ENCODE assay signal across 22 mouse cellular contexts in genomic region chr9:111724981-111725593, GRCm38 (mm10). TPM values are rescaled to one million over a fixed set of nuclear protein-coding genes. Genes with fewer than 3 reads are reported as not detected.
DNase-seq lines count a peak whose midpoint lies in the region; ATAC-seq lines count a peak whose summit lies in the region.
"Had no signal": no experiment of that assay in that cellular context is flagged by ENCODE, and none has a peak within 500 bp of the region (broad histone marks: within the 10 kb centered on the region; RNA-seq: fewer than 3 reads in every experiment).

No protein-coding gene starts in this region.

- H3K9me3 ChIP-seq in heart, embryonic 11.5 days (replicated peaks; ENCODE audit: control insufficient read depth, low read length), result no peaks in the 10 kb centered on the region
- no peaks in the 10 kb centered on the region for H3K9me3 ChIP-seq in stomach, embryonic 14.5 days (ENCODE audit: control insufficient read depth, low read depth, low read length)
- H3K9me3 ChIP-seq: forebrain, embryonic 10.5 days; liver, embryonic 13.5 days had no signal

- no peak for DNase-seq in heart, postnatal 25 days (ENCODE audit: low spot score)
- DNase-seq in ES-CJ7 (ENCODE audit: low read depth, low spot score) (peak; percentile 85), R1 (ENCODE audit: low read depth, low spot score) (peak; percentile 96)
- no peak for DNase-seq in adrenal gland, postnatal 25 days
- DNase-seq in gastrocnemius, postnatal 4 days (ENCODE audit: low spot score in 2 of 2), result no peak
- DNase-seq: adrenal gland, adult 2 months; cerebellum, adult 11-12 months; cerebellum, postnatal 10 days; gastrocnemius, postnatal 25 days; heart, adult 2 months; kidney, adult 8-10 months; kidney, postnatal 14 days; layer of hippocampus, postnatal 36 days; liver, embryonic 13.5 days; lung, embryonic 14.5 days; lung, postnatal 36 days; midbrain, embryonic 14.5 days had no signal

- H3K4me1 ChIP-seq in heart, embryonic 11.5 days (ENCODE audit: control insufficient read depth, insufficient read depth, low read length), result peaks cover 11% of the 10 kb centered on the region
- H3K4me1 ChIP-seq in stomach, embryonic 14.5 days (ENCODE audit: control insufficient read depth, insufficient read depth, low read length), result no peaks in the 10 kb centered on the region
- H3K4me1 ChIP-seq: liver, embryonic 13.5 days; megakaryocyte, embryonic 14.5 days had no signal

- no peaks in the 10 kb centered on the region for H3K27me3 ChIP-seq in heart, embryonic 11.5 days (ENCODE audit: control insufficient read depth, insufficient read depth, low read length)
- H3K27me3 ChIP-seq in stomach, embryonic 14.5 days (ENCODE audit: control insufficient read depth, insufficient read depth, low read length), result no peaks in the 10 kb centered on the region
- H3K27me3 ChIP-seq: liver, embryonic 13.5 days; megakaryocyte, embryonic 14.5 days had no signal

- intact Hi-C loops in heart, postnatal 25 days (cut with DNase I), result no loop called here

- H3K4me2 ChIP-seq in heart, embryonic 11.5 days, result no peak overlapping the region
- H3K4me2 ChIP-seq in stomach, embryonic 14.5 days (replicated peaks; ENCODE audit: low read depth, low read length), result no peak overlapping the region
- H3K4me2 ChIP-seq: liver, embryonic 13.5 days; lung, embryonic 14.5 days had no signal

- no peaks in the 10 kb centered on the region for H3K36me3 ChIP-seq in heart, embryonic 11.5 days (ENCODE audit: control insufficient read depth, insufficient read depth, low read length)
- H3K36me3 ChIP-seq in stomach, embryonic 14.5 days (ENCODE audit: control insufficient read depth, insufficient read depth, low read length), result no peaks in the 10 kb centered on the region
- H3K36me3 ChIP-seq: forebrain, embryonic 10.5 days; liver, embryonic 13.5 days had no signal

- WGBS in heart, embryonic 11.5 days (ENCODE audit: insufficient replicate concordance), result 39% methylated on average over 5 of the region's 5 CpGs
- 22% methylated on average over 5 of the region's 5 CpGs for WGBS in stomach, embryonic 14.5 days

- H3K4me3 ChIP-seq in heart, embryonic 11.5 days (ENCODE audit: low read depth, low read length), result no peak overlapping the region
- no peak overlapping the region for H3K4me3 ChIP-seq in stomach, embryonic 14.5 days (ENCODE audit: low read depth, low read length)
- H3K4me3 ChIP-seq: forebrain, embryonic 10.5 days; heart, adult 2 months; liver, embryonic 13.5 days; megakaryocyte, embryonic 14.5 days had no signal

- H3K9ac ChIP-seq in heart, embryonic 11.5 days (ENCODE audit: low read depth, low read length), result no peak overlapping the region
- no peak overlapping the region for H3K9ac ChIP-seq in stomach, embryonic 14.5 days (replicated peaks; ENCODE audit: low read depth, low read length)
- H3K9ac ChIP-seq: liver, embryonic 13.5 days; lung, embryonic 14.5 days had no signal

- no peak for ATAC-seq in heart, embryonic 11.5 days (replicated peaks; ENCODE audit: insufficient number of reproducible peaks, low FRiP score, low TSS enrichment)
- peak; percentile 81; the same call in 1 of the 2 replicates for ATAC-seq in stomach, embryonic 14.5 days (ENCODE audit: insufficient number of reproducible peaks, insufficient read depth, low FRiP score, low read depth)
- ATAC-seq: hindbrain, postnatal 0 days had no signal

- H3K27ac ChIP-seq in heart, embryonic 11.5 days (ENCODE audit: low read depth, low read length), result peak overlapping the region; percentile 35; the same call in 1 of the 2 replicates
- peak overlapping the region; percentile 34; the same call in 1 of the 2 replicates for H3K27ac ChIP-seq in stomach, embryonic 14.5 days (ENCODE audit: low read length)
- H3K27ac ChIP-seq: forebrain, embryonic 10.5 days; heart, adult 2 months; hindbrain, postnatal 0 days; liver, embryonic 13.5 days had no signal

RNA-seq across cellular contexts. Expression of gene Stac, which starts 34.9 kb away (rescaled TPM):
- polyA plus RNA-seq in heart, embryonic 11.5 days (2014; fragmentation: Nextera tagmentation; extraction: Ambion mirVana), result 0.65 and 0.79 TPM in 2 replicates
- total RNA-seq in heart, postnatal 25 days (2021), result under 1 TPM; 0.28 to 0.29 TPM
- polyA plus RNA-seq in stomach, embryonic 14.5 days (2014; fragmentation: Nextera tagmentation; extraction: Ambion mirVana), result 2.6 and 6.8 TPM in 2 replicates
- 5.2 and 5.3 TPM in 2 replicates for total RNA-seq in adrenal gland, postnatal 25 days (2021)
- total RNA-seq in gastrocnemius, postnatal 4 days (2021), result 1 to 10 TPM; 2.8 to 3.1 TPM

Comparison
In these comparisons a context has a peak if more than half of its experiments do, and no peak if none do; other contexts are left out.
1. DNase-seq: peak in ES-CJ7 (single experiment) and R1 (single experiment); none in heart, postnatal 25 days (single experiment), adrenal gland, postnatal 25 days (single experiment) and gastrocnemius, postnatal 4 days (0 of 2).